Mouse (Mus musculus): ENCODE data around the gene Tdg. TPM values are rescaled to one million over a fixed set of nuclear protein-coding genes. Genes with fewer than 3 reads are reported as not detected.

The Tdg gene
- polyA plus RNA-seq, 1 experiment = 6.2 TPM

- Histone ChIP-seq H3K4me1 (ENCODE audit: control insufficient read depth, insufficient read depth, low read length) (peaks cover 2% of the 10 kb centered on the region; the same call in 1 of the 2 replicates), H3K4me3 (ENCODE audit: control insufficient read depth, low read depth, low read length) (peak overlapping the region; percentile 91; the same call in 1 of the 2 replicates), H3K27me3 (ENCODE audit: control insufficient read depth, insufficient read depth, low read length) (no peaks in the 10 kb centered on the region), H3K36me3 (ENCODE audit: control insufficient read depth, insufficient read depth, low read length) (no peaks in the 10 kb centered on the region), H3K27ac (ENCODE audit: control insufficient read depth, insufficient read depth, low read depth, low read length) (no peak overlapping the region; the same call in 1 of the 2 replicates)
- TF ChIP-seq CTCF (IDR thresholded peaks at IDR 0.05; ENCODE audit: control insufficient read depth, insufficient read depth, insufficient replicate concordance, low read depth, low read length) (no peak), POLR2A (IDR thresholded peaks at IDR 0.05; ENCODE audit: control insufficient read depth, low read depth, low read length) (no peak)
These were observed 869 bp downstream of the Tdg start for GRCm38 (mm10) chr10:82630497-82630896.

DNA sequence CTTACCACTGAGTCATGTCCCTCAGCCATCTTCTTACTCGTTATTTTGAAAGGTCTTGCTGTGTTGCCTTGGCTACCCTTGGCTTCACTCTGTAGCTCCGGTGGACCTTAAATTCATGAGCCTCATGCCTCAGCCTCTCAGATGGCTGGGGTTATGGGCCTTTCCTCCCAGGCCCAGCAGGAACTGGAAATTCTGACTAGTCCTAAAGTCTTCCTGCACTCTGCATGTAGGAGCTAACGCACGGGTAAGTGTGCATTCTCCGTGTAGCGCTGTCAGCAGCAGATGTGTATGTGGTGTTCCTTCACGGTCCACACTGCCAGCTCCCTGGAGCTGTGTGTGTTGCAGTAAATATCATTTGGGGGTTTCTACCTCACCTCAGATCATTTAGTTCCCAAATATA lies 1.5 kb downstream of the Tdg start:
- TF ChIP-seq POLR2A (IDR thresholded peaks at IDR 0.05; ENCODE audit: control insufficient read depth, low read depth, low read length) (no peak), CTCF (IDR thresholded peaks at IDR 0.05; ENCODE audit: control insufficient read depth, insufficient read depth, insufficient replicate concordance, low read depth, low read length) (no peak)
- Histone ChIP-seq H3K36me3 (ENCODE audit: control insufficient read depth, insufficient read depth, low read length) (no peaks in the 10 kb centered on the region), H3K27ac (ENCODE audit: control insufficient read depth, insufficient read depth, low read depth, low read length) (no peak overlapping the region)

DNA sequence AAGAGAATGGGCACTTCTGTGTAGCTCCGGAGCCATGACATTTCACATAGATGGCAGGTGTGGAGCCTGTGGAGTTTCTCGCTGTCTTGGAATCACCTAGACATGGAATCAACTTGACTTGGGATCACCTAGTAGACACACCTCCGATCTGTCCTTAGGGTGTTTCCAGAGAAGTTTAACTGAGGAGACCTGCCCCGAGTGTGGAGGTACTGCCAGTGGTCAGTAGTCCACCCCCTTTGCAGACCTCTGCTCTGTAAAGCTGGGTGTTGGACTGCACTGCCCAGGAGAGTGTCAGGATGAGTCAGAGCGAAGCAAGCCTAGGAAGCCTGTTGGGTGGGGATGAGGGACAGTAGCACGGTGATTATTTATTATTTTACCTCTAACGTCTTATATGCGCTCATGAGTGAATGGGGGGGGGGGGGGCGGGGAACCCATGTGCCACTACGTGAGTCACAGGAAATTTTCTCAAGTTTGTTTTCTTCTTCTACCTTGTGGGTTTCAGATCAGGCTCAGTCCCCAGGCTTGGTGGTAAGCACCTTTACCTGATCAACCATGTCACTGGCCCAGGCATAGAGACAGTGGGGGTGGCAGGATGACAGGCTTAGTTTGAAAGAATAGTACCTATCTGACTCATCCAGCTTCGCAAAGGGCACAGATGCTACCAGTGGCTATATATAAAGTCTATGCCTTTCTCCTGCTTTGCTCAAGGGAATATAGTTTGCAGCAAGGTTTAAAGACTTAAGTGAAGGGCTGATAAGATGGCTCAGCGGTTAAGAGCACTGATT lies 3.1 kb downstream of the Tdg start:
- Histone ChIP-seq H3K36me3 (ENCODE audit: control insufficient read depth, insufficient read depth, low read length) (no peaks in the 10 kb centered on the region), H3K4me1 (ENCODE audit: control insufficient read depth, insufficient read depth, low read length) (peaks cover 2% of the 10 kb centered on the region; the same call in 1 of the 2 replicates), H3K4me3 (ENCODE audit: control insufficient read depth, low read depth, low read length) (no peak overlapping the region), H3K27me3 (ENCODE audit: control insufficient read depth, insufficient read depth, low read length) (no peaks in the 10 kb centered on the region), H3K27ac (ENCODE audit: control insufficient read depth, insufficient read depth, low read depth, low read length) (no peak overlapping the region)
- TF ChIP-seq POLR2A (IDR thresholded peaks at IDR 0.05; ENCODE audit: control insufficient read depth, low read depth, low read length) = no peak
- TF ChIP-seq CTCF (IDR thresholded peaks at IDR 0.05; ENCODE audit: control insufficient read depth, insufficient read depth, insufficient replicate concordance, low read depth, low read length) = no peak

More for the DNA sequence above, 1.5 kb downstream of the Tdg start:
- Histone ChIP-seq H3K27me3 (ENCODE audit: control insufficient read depth, insufficient read depth, low read length) (no peaks in the 10 kb centered on the region), H3K4me3 (ENCODE audit: control insufficient read depth, low read depth, low read length) (no peak overlapping the region), H3K4me1 (ENCODE audit: control insufficient read depth, insufficient read depth, low read length) (peaks cover 2% of the 10 kb centered on the region; the same call in 1 of the 2 replicates)

DNA sequence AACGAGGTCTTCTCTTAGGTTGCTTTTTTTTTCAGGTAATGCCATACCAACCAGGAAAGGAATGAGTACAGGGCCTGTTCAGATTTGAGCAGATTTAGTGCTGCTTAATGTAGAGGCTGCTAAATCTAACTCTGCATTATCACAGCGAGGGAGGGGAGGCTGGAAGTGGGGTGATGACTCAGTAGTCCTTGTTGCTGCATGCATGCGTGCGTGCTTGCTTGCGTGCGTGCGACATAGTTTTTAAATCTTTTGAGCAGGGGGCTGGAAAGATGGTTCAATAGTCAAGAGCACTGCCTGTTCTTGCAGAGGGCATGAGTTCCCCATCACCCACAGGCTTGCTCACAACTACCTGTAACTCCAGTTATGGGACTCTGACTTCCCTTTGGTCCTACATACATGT lies 4.7 kb downstream of the Tdg start:
- Histone ChIP-seq H3K4me3 (ENCODE audit: control insufficient read depth, low read depth, low read length) (no peak overlapping the region), H3K27me3 (ENCODE audit: control insufficient read depth, insufficient read depth, low read length) (no peaks in the 10 kb centered on the region), H3K36me3 (ENCODE audit: control insufficient read depth, insufficient read depth, low read length) (no peaks in the 10 kb centered on the region), H3K27ac (ENCODE audit: control insufficient read depth, insufficient read depth, low read depth, low read length) (no peak overlapping the region), H3K4me1 (ENCODE audit: control insufficient read depth, insufficient read depth, low read length) (no peaks in the 10 kb centered on the region; the same call in 1 of the 2 replicates)
- TF ChIP-seq CTCF (IDR thresholded peaks at IDR 0.05; ENCODE audit: control insufficient read depth, insufficient read depth, insufficient replicate concordance, low read depth, low read length) (no peak), POLR2A (IDR thresholded peaks at IDR 0.05; ENCODE audit: control insufficient read depth, low read depth, low read length) (no peak)

- H3K4me3 ChIP-seq (ENCODE audit: control insufficient read depth, low read depth, low read length) = no peak overlapping the region
- TF ChIP-seq POLR2A (IDR thresholded peaks at IDR 0.05; ENCODE audit: control insufficient read depth, low read depth, low read length) (no peak), CTCF (IDR thresholded peaks at IDR 0.05; ENCODE audit: control insufficient read depth, insufficient read depth, insufficient replicate concordance, low read depth, low read length) (no peak)
- no peak overlapping the region for H3K27ac ChIP-seq (ENCODE audit: control insufficient read depth, insufficient read depth, low read depth, low read length)
- H3K27me3 ChIP-seq (ENCODE audit: control insufficient read depth, insufficient read depth, low read length) = no peaks in the 10 kb centered on the region
- H3K36me3 ChIP-seq (ENCODE audit: control insufficient read depth, insufficient read depth, low read length) = peaks cover 2% of the 10 kb centered on the region; the same call in 1 of the 2 replicates
- no peaks in the 10 kb centered on the region for H3K4me1 ChIP-seq (ENCODE audit: control insufficient read depth, insufficient read depth, low read length)
These were observed 6.7 kb downstream of the Tdg start for GRCm38 (mm10) chr10:82636321-82636720.

GRCm38 (mm10) chr10:82639032-82639698 lies 9.5 kb downstream of the Tdg start:
- Histone ChIP-seq H3K27me3 (ENCODE audit: control insufficient read depth, insufficient read depth, low read length) (no peaks in the 10 kb centered on the region), H3K27ac (ENCODE audit: control insufficient read depth, insufficient read depth, low read depth, low read length) (no peak overlapping the region), H3K4me3 (ENCODE audit: control insufficient read depth, low read depth, low read length) (no peak overlapping the region), H3K36me3 (ENCODE audit: control insufficient read depth, insufficient read depth, low read length) (peaks cover 2% of the 10 kb centered on the region), H3K4me1 (ENCODE audit: control insufficient read depth, insufficient read depth, low read length) (no peaks in the 10 kb centered on the region)
- TF ChIP-seq POLR2A (IDR thresholded peaks at IDR 0.05; ENCODE audit: control insufficient read depth, low read depth, low read length) (no peak), CTCF (IDR thresholded peaks at IDR 0.05; ENCODE audit: control insufficient read depth, insufficient read depth, insufficient replicate concordance, low read depth, low read length) (no peak)

DNA sequence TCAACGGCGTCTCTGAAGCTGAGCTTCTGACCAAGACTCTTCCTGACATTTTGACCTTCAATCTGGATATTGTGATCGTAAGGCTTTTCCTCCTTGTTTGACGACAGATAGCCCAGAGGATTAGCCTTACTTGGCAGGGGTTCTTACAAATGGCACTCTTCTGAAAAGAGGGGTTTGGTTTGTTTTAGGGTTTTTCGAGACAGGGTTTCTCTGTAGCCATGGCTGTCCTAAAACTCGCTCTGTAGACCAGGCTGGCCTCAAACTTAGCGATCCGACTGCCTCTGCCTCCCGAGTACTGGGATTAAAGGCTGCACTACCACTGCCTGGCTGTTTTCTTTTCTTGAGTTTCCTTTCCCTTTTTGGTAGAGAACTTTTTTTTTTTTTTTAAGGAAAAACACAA lies 11.9 kb downstream of the Tdg start:
- Histone ChIP-seq H3K27me3 (ENCODE audit: control insufficient read depth, insufficient read depth, low read length) (no peaks in the 10 kb centered on the region), H3K4me3 (ENCODE audit: control insufficient read depth, low read depth, low read length) (no peak overlapping the region), H3K36me3 (ENCODE audit: control insufficient read depth, insufficient read depth, low read length) (peaks cover 2% of the 10 kb centered on the region), H3K27ac (ENCODE audit: control insufficient read depth, insufficient read depth, low read depth, low read length) (no peak overlapping the region), H3K4me1 (ENCODE audit: control insufficient read depth, insufficient read depth, low read length) (peaks cover 2% of the 10 kb centered on the region; the same call in 1 of the 2 replicates)
- TF ChIP-seq POLR2A (IDR thresholded peaks at IDR 0.05; ENCODE audit: control insufficient read depth, low read depth, low read length) (no peak), CTCF (IDR thresholded peaks at IDR 0.05; ENCODE audit: control insufficient read depth, insufficient read depth, insufficient replicate concordance, low read depth, low read length) (no peak)
